Mouse (Mus musculus): Measurements from ENCODE around the gene Asic2.

The Asic2 gene

GRCm38 (mm10) chr11:81845010-81845685, 123.1 kb downstream of the Asic2 start:
- peak; percentile 47 for DNase-seq (ENCODE audit: low read depth, low spot score)

GRCm38 (mm10) chr11:81841001-81841400, 127.3 kb downstream of the Asic2 start:
- no peak for DNase-seq (ENCODE audit: low read depth, low spot score)

- DNase-seq (ENCODE audit: low read depth, low spot score): peak; percentile 65
Observed at GRCm38 (mm10) chr11:81838426-81838825, 129.8 kb downstream of the Asic2 start.

GRCm38 (mm10) chr11:81832381-81832780, 135.9 kb downstream of the Asic2 start:
- no peak for DNase-seq (ENCODE audit: low read depth, low spot score)

- peak; percentile 58 for DNase-seq (ENCODE audit: low read depth, low spot score)
Observed at GRCm38 (mm10) chr11:81816531-81816930, 151.7 kb downstream of the Asic2 start.

GRCm38 (mm10) chr11:81814816-81815215, 153.4 kb downstream of the Asic2 start:
- peak; percentile 79 for DNase-seq (ENCODE audit: low read depth, low spot score)

- DNase-seq (ENCODE audit: low read depth, low spot score): no peak
Observed at GRCm38 (mm10) chr11:81806905-81807659, 161.2 kb downstream of the Asic2 start.

GRCm38 (mm10) chr11:81803544-81803943, 164.7 kb downstream of the Asic2 start:
- no peak for DNase-seq (ENCODE audit: low read depth, low spot score)

GRCm38 (mm10) chr11:81802614-81803013, 165.6 kb downstream of the Asic2 start:
- DNase-seq (ENCODE audit: low read depth, low spot score): peak; percentile 83

- peak; percentile 89 for DNase-seq (ENCODE audit: low read depth, low spot score)
Observed at GRCm38 (mm10) chr11:81800899-81801298, 167.4 kb downstream of the Asic2 start.

- peak; percentile 70 for DNase-seq (ENCODE audit: low read depth, low spot score)
Observed at GRCm38 (mm10) chr11:81793588-81793987, 174.7 kb downstream of the Asic2 start.

GRCm38 (mm10) chr11:81791579-81791978, 176.7 kb downstream of the Asic2 start:
- no peak for DNase-seq (ENCODE audit: low read depth, low spot score)

- DNase-seq (ENCODE audit: low read depth, low spot score): peak; percentile 86
Observed at GRCm38 (mm10) chr11:81780596-81780995, 187.7 kb downstream of the Asic2 start.

- DNase-seq (ENCODE audit: low read depth, low spot score): peak; percentile 90
Observed at GRCm38 (mm10) chr11:81779881-81780280, 188.4 kb downstream of the Asic2 start.

GRCm38 (mm10) chr11:81771195-81771895, 196.9 kb downstream of the Asic2 start:
- no peak for DNase-seq (ENCODE audit: low read depth, low spot score)

- DNase-seq (ENCODE audit: low read depth, low spot score): peak; percentile 38
Observed at GRCm38 (mm10) chr11:81769691-81770260, 198.5 kb downstream of the Asic2 start.

GRCm38 (mm10) chr11:81768305-81768704, 200.0 kb downstream of the Asic2 start:
- DNase-seq (ENCODE audit: low read depth, low spot score): peak; percentile 63

- DNase-seq (ENCODE audit: low read depth, low spot score): peak; percentile 87
Observed at GRCm38 (mm10) chr11:81767781-81768180, 200.5 kb downstream of the Asic2 start.

- DNase-seq (ENCODE audit: low read depth, low spot score): no peak
Observed at GRCm38 (mm10) chr11:81765288-81765687, 203.0 kb downstream of the Asic2 start.

- DNase-seq (ENCODE audit: low read depth, low spot score): peak; percentile 50
Observed at GRCm38 (mm10) chr11:81764778-81765177, 203.5 kb downstream of the Asic2 start.

GRCm38 (mm10) chr11:81757221-81757620, 211.0 kb downstream of the Asic2 start:
- DNase-seq (ENCODE audit: low read depth, low spot score): peak; percentile 19

GRCm38 (mm10) chr11:81750876-81751275, 217.4 kb downstream of the Asic2 start:
- DNase-seq (ENCODE audit: low read depth, low spot score): no peak

All from brain, adult 2 months (tissue).